Mouse (Mus musculus): Measurements from ENCODE around the gene Nr2f2.

Gene Nr2f2

GRCm38 (mm10) chr7:70365401-70365811 lies 1.1 kb downstream of the Nr2f2 start:
- peak; percentile 54 for DNase-seq (ENCODE audit: low spot score)

- peak; percentile 79 for DNase-seq (ENCODE audit: low spot score)
These were observed 1.7 kb downstream of the Nr2f2 start for GRCm38 (mm10) chr7:70364798-70365197.

DNA sequence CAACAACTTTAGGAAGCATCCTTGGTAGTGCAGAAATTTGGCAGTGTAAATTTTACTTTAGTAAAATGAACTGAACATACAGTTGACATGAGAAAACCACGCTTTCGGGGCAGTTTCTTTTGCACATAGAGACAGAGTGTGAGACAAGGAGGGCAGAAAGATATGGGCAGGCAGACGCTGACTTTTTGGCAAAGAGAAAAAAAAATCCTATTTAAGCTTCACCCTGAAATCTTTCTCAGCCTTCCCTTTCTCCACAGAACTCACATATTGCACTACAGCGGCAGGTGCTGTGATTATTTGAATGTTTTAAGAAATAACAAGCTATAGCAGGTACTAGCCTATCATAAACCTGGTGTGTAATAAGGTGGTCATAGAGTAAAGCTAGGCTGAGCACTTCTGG lies 3.2 kb downstream of the Nr2f2 start:
- no peak for DNase-seq (ENCODE audit: low spot score)

- peak; percentile 44 for DNase-seq (ENCODE audit: low spot score)
These were observed 3.9 kb downstream of the Nr2f2 start for GRCm38 (mm10) chr7:70362526-70363170.

- DNase-seq (ENCODE audit: low spot score), result peak; percentile 98
These were observed 4.9 kb downstream of the Nr2f2 start for GRCm38 (mm10) chr7:70361383-70362364.

DNA sequence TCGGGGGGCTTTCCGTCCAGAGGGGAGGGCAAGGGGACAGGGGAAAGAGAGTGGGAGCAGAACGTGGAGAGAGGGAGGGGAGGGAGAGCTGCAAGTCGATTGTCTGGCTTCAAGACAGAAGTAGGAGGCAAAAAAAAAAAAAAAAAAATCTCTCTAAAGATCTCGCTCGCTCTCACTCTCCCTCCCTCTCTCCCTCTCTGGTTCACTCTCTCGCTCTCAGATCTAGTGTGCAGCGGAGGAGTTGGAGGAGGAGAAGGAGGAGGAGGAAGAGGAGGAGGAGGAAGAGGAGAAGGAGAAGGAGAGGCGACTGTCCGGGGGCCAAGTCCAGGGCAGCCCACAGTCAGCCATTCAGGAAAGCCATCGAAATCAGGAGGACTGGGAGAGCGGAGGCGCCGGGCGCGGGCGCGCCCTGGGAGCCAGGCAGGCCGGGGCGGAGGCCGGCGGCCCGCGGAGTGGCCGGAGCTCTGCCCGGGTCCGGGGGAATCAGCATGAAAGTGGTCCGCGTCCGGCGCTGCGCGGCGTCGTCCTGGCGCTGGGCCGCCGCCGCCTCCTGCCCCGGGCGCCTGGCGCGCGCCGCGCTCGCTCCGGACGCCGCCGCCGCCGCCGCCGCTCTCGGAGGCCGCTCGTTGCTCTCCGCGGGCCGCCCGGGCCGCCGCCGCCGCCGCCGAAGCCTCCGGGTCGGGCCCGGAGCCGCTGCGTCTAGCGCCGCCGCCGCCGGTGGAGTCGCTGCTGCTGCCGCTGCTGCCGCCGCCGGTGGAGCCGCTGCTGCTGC lies 5.7 kb downstream of the Nr2f2 start:
- peak; percentile 58 for DNase-seq (ENCODE audit: low spot score)

- peak; percentile 54 for DNase-seq (ENCODE audit: low spot score)
These were observed 6.5 kb downstream of the Nr2f2 start for GRCm38 (mm10) chr7:70359791-70360581.

DNA sequence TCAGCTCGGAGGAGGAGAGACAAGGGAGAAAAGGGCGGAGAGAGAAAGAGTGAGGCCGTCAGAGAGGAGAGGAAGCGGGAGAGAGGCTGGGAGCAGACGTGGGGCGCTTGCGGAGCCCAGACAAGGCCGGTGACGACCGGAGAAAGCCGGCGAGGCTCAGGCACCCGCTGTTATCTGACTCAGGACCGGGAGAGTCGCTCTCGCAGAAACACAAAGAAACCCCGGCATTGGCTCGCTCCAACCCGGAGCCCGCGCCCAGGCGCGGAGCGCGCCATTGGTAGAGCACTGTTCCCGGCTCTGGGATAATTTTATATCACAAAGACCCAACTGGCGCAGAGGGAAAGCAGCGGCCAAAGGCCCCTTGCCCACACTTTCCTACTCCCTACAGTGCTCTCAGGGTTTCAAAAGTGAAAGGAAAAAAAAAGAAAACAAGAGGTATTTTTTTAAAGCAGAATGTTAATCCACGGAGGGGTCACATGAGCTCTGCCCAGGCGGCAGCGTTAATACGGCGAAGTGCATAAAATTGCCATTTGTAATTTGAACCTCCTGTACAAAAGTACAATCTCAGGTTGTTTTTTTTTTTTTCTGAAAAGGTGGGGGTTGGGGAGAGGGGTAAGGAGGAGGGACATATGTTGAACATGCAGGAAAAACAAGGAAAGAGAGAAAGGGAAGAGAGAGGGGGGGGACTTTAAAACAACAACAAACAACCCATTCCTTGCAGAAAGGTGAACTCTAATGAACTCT lies 7.5 kb downstream of the Nr2f2 start:
- DNase-seq (ENCODE audit: low spot score), result peak; percentile 68

- DNase-seq (ENCODE audit: low spot score), result peak; percentile 37
These were observed 8.3 kb downstream of the Nr2f2 start for GRCm38 (mm10) chr7:70358020-70358847.

DNA sequence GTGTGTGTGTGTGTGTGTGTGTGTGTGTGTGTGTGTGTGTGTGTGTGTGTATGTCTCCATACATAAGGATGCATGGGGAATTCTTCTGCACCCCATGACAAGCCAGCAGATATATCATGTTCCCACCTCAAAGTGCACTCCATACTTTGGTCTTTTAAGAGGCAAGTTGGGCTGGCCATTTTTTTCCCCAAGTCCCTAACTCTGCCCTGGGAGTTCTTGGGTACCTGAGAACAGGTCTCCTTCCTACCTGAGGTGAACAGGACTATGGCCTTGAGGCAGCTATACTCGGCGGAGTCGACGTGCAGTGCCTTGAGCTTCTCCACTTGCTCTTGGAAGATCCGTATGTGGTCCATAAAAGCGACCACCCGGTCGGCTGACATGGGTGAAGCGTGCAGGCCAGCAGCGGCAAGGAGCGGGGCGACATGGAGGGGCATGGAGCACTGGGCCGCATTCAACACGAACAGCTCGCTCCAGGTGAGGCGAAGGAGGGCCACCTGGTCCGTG lies 9.0 kb downstream of the Nr2f2 start:
- no peak for DNase-seq (ENCODE audit: low spot score)

- peak; percentile 7 for DNase-seq (ENCODE audit: low spot score)
These were observed 9.6 kb downstream of the Nr2f2 start for GRCm38 (mm10) chr7:70356691-70357515.

- DNase-seq (ENCODE audit: low spot score), result peak; percentile 3
These were observed 10.6 kb downstream of the Nr2f2 start for GRCm38 (mm10) chr7:70355691-70356568.

GRCm38 (mm10) chr7:70355357-70355620 lies 11.2 kb downstream of the Nr2f2 start:
- DNase-seq (ENCODE audit: low spot score), result peak; percentile 31

GRCm38 (mm10) chr7:70354606-70355356 lies 11.8 kb downstream of the Nr2f2 start:
- DNase-seq (ENCODE audit: low spot score), result no peak

DNA sequence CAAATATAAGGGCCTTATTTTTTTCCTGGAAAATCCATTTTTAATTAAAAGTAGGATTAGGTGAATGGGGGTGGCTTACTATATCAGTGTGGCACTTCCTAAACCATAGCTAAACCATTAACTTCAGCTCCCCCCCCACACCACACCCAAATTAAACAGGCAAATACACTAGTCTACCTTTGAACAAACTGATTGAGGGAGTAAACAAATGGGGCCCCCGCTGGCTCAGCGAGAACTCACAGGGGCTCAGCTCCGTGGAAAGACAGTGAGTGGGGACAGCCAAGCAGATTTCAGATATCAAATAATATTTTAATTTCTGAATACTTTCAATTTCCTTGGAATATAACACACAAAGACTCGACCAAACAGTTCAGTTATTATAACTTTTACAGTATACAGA lies 13.4 kb downstream of the Nr2f2 start:
- DNase-seq (ENCODE audit: low spot score), result no peak

- DNase-seq (ENCODE audit: low spot score), result no peak
These were observed 13.9 kb downstream of the Nr2f2 start for GRCm38 (mm10) chr7:70352617-70353016.

DNA sequence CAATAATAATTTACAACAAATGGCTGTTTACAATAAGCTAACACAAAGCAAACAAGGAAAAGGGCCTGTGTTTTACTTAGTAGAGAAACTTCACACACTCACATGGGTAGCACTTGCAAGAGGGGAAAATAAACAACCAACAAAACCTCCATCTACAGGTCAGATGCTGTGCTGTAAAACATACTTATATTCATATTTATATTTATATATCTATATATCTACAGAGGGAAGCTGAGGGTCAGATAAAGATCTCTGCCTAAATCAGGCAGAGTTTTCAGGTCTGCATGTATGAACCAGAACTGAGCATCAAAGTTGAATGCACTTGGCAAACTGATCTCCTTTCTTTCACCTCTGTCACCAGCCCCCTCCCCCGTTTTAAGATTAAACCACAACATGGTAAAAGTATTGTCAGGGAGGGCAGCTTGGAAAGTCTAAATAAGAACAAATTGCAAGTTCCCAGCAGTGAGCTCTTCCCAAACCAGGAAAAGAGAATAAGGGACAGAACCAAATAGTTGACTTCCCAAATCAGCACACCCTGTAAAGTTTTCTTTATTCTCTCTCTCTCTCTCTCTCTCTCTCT lies 14.5 kb downstream of the Nr2f2 start:
- DNase-seq (ENCODE audit: low spot score), result no peak

Measured in retina, embryonic 14.5 days (tissue).